Mouse (Mus musculus) embryonic facial prominence, embryonic 11.5 days (tissue): ENCODE measurements around the gene Prkar1a. TPM values are rescaled to one million over a fixed set of nuclear protein-coding genes. Genes with fewer than 3 reads are reported as not detected.
"Not testable (repeated sequence)": the region's sequence is repeated elsewhere in the genome, so short reads cannot be mapped to it uniquely, and the experiment has no call there.

Experiments
- ATAC-seq: fragments of 200-750 bp; cut with Nextera tagmentation; replicated peaks from 2 replicates; pipeline ENCODE4 v1.8.0; 2017; ENCODE audit warnings: low read depth; ENCODE audit not compliant: insufficient number of reproducible peaks, low FRiP score, low TSS enrichment
- DNase-seq: peaks from one replicate; pipeline ENCODE4 v3.0.0-alpha.2; 2015; ENCODE audit warnings: low spot score
- H3K27ac ChIP-seq: fragments of 300-500 bp; sonication (generic); replicated peaks from 2 replicates; pipeline ENCODE4 v1.5.1; 2014; ENCODE audit warnings: mild to moderate bottlenecking, low read depth, low read length, control low read depth
- H3K27me3 ChIP-seq: fragments of 300-500 bp; sonication (generic); 2 replicates; pipeline ENCODE4 v1.6.1; 2014; ENCODE audit warnings: mild to moderate bottlenecking, low read length, moderate library complexity, mixed read lengths; ENCODE audit not compliant: control insufficient read depth, insufficient read depth
- H3K36me3 ChIP-seq: fragments of 300-500 bp; sonication (generic); replicated peaks from 2 replicates; pipeline ENCODE4 v1.6.1; 2014; ENCODE audit warnings: low read depth, mild to moderate bottlenecking, low read length, moderate library complexity, mixed read lengths; ENCODE audit not compliant: control insufficient read depth, insufficient read depth
- H3K4me1 ChIP-seq: fragments of 300-500 bp; sonication (generic); 2 replicates; pipeline ENCODE4 v1.6.1; 2014; ENCODE audit warnings: low read length, mixed read lengths; ENCODE audit not compliant: control insufficient read depth, insufficient read depth
- H3K4me2 ChIP-seq: fragments of 300-500 bp; sonication (generic); 2 replicates; pipeline ENCODE4 v1.6.1; 2014; ENCODE audit warnings: low read depth, mild to moderate bottlenecking, control low read depth, low read length, moderate library complexity
- H3K4me3 ChIP-seq: fragments of 300-500 bp; sonication (generic); 2 replicates; pipeline ENCODE4 v1.5.1; 2014; ENCODE audit warnings: low read depth, low read length, control low read depth
- H3K9ac ChIP-seq: fragments of 300-500 bp; sonication (generic); replicated peaks from 2 replicates; pipeline ENCODE4 v1.6.1; 2014; ENCODE audit warnings: mild to moderate bottlenecking, control low read depth, low read length
- H3K9me3 ChIP-seq: fragments of 300-500 bp; sonication (generic); replicated peaks from 2 replicates; pipeline ENCODE4 v1.6.1; 2016; ENCODE audit warnings: mild to moderate bottlenecking, low read length, inconsistent platforms, mixed read lengths; ENCODE audit not compliant: control insufficient read depth
- WGBS: fragments of 180-500 bp; shearing (Covaris S2); extraction: QIAGEN DNeasy Blood & Tissue Kit; methylation state at CpG from one replicate; pipeline ENCODE4 v1.1.7; 2014; 5-methylcytosine and 5-hydroxymethylcytosine counted together
- polyA plus RNA-seq: library from polyadenylated mRNA; unstranded; fragments of >200 nt; fragmentation: Nextera tagmentation; extraction: Ambion mirVana; gene quantifications from 2 replicates; pipeline ENCODE4 v1.2.1, GENCODE M21; 2014

Gene Prkar1a
- polyA plus RNA-seq, 1 experiment from 2014 or later = 456 TPM

GRCm38 (mm10) chr11:109615286-109615685 lies 33.9 kb upstream of the Prkar1a start:
- Histone ChIP-seq H3K9me3 (no peaks in the 10 kb centered on the region), H3K27ac (no peak overlapping the region), H3K4me2 (no peak overlapping the region), H3K9ac (no peak overlapping the region), H3K27me3 (no peaks in the 10 kb centered on the region), H3K36me3 (no peaks in the 10 kb centered on the region), H3K4me3 (no peak overlapping the region), H3K4me1 (no peaks in the 10 kb centered on the region)
- DNase-seq = no peak
- ATAC-seq = no peak
- whole genome bisulfite sequencing = 71% methylated on average over 9 of the region's 9 CpGs

DNA sequence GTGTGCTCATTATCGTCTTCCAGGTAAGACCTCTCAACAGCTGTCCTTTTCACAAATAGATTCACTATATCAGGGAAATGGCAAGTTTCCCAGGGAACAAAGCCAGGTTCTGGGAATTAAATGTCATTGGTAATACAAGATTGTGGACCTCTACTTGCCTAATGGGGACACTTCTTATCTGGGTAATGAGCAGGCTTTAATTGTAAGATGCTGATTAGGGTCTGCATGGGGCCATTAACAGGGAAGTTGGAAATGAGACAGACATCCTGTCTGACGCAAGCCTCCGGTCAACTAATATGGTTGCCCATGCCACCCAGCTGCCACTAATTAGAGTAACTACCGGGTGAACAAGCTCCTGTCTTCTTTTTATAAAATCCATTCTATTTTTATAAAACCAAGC lies 32.9 kb upstream of the Prkar1a start:
- Histone ChIP-seq H3K9ac (no peak overlapping the region), H3K9me3 (no peaks in the 10 kb centered on the region), H3K36me3 (no peaks in the 10 kb centered on the region)

DNA sequence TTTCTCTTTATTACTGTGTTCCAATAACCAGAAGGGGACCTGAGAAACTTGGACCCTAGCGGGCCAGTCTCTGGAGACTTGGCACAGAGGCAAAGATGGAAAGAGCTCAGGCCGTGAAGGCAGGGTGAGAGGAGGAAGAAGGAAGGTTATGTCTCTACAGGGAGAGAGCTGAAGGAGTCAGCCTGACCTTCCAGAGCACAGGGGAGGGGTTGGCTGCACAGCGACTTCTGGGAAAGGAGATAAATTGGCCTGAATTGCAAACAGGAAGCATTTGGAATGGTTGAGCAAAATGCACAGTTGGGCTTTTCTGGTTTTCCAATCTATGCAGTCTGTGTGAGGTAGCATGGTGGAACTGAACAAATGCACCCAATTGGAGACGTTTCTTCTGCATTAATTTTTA lies 32.4 kb upstream of the Prkar1a start:
- H3K9me3 ChIP-seq = no peaks in the 10 kb centered on the region
- H3K27me3 ChIP-seq = no peaks in the 10 kb centered on the region
- WGBS = 53% methylated on average over 4 of the region's 4 CpGs
- H3K27ac ChIP-seq = no peak overlapping the region
- H3K4me3 ChIP-seq = no peak overlapping the region
- ATAC-seq = no peak
- no peaks in the 10 kb centered on the region for H3K4me1 ChIP-seq
- H3K9ac ChIP-seq = no peak overlapping the region
- H3K4me2 ChIP-seq = no peak overlapping the region
- DNase-seq = no peak
- no peaks in the 10 kb centered on the region for H3K36me3 ChIP-seq

More for the DNA sequence above, 32.9 kb upstream of the Prkar1a start:
- Histone ChIP-seq H3K4me3 (no peak overlapping the region), H3K4me2 (no peak overlapping the region), H3K4me1 (no peaks in the 10 kb centered on the region), H3K27ac (no peak overlapping the region), H3K27me3 (no peaks in the 10 kb centered on the region)
- DNase-seq (no peak), ATAC-seq (no peak)
- WGBS = 54% methylated on average over 4 of the region's 4 CpGs

- not testable (repeated sequence) for H3K4me1 ChIP-seq, H3K27ac ChIP-seq, H3K27me3 ChIP-seq, H3K4me3 ChIP-seq, ATAC-seq, H3K4me2 ChIP-seq, H3K9ac ChIP-seq, H3K9me3 ChIP-seq, H3K36me3 ChIP-seq
- WGBS = 34% methylated on average over 8 of the region's 8 CpGs
- DNase-seq = peak; percentile 60
These were observed 30.1 kb upstream of the Prkar1a start for GRCm38 (mm10) chr11:109619055-109619454.

DNA sequence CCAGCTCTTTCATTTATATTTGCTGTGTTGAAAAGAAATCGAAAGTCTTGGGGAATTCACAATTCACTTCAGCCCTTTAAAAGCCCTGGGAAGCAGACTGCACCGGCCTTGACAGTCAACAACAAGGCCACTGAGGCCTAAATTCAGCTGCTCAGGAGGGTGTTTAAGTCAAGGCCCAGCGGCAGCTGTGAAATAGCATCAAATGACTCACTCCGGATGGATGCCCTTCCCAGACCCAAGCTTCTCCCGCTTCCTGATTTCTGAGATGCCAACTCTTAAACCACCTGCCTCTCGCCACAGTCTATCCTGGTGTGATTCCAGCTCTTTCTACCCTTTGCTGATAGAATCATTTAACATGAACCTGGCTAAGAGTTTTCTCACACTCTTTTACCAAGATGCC lies 28.8 kb upstream of the Prkar1a start:
- Histone ChIP-seq H3K36me3 (no peaks in the 10 kb centered on the region), H3K27me3 (no peaks in the 10 kb centered on the region), H3K9me3 (no peaks in the 10 kb centered on the region), H3K27ac (no peak overlapping the region), H3K4me3 (no peak overlapping the region), H3K9ac (no peak overlapping the region), H3K4me1 (no peaks in the 10 kb centered on the region; the same call in 1 of the 2 replicates), H3K4me2 (no peak overlapping the region)
- no peak for ATAC-seq
- DNase-seq = no peak
- 76% methylated on average over 6 of the region's 6 CpGs for WGBS

DNA sequence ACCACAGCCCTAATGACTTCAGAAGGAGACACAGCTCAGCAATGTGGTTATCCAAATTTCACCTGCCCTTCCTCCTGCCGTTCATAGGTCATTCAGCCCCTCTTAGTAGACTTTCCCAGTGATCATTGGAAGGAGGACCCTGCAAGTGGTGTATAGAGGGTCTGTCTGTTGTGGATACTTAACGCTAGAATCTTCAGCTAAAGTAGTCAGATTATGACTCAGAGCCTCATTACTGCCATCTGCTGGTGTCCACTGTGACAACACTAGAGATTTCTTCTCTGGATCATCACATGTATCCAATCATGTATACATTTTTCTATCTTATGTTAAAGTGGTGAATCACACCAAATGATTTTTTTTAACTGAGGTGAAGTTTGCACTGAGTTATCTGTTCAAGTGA lies 28.0 kb upstream of the Prkar1a start:
- Histone ChIP-seq H3K4me3 (no peak overlapping the region), H3K9ac (no peak overlapping the region), H3K4me1 (no peaks in the 10 kb centered on the region; the same call in 1 of the 2 replicates), H3K36me3 (no peaks in the 10 kb centered on the region), H3K27ac (no peak overlapping the region), H3K9me3 (no peaks in the 10 kb centered on the region), H3K4me2 (no peak overlapping the region), H3K27me3 (no peaks in the 10 kb centered on the region)
- peak; percentile 79 for DNase-seq
- WGBS = 16% methylated on average over 2 of the region's 2 CpGs
- no peak for ATAC-seq

DNA sequence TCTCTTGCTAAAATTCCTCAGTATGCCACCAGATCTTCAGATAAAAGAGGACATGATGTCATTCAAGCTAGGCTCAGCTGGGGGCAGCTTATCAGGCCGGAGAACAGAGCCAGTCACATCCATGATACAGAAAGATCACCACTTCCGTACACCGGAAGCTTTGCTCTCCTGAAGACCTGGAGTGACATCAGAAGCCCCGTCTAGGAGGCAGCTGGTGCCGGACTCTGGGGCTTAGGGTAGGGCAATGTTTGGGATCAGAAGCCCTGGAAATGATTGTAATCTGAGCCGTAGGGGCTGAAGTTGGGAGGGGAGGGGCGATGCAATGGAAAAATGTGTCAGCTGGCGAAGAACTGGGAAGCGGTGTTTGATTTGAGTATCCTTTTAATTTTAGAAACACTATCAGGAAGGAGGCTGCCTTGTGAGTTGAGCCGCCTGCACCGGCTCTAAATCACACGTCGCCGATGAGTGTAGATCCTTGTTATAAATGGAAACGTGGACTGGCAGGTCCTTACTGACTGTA lies 26.6 kb upstream of the Prkar1a start:
- H3K9me3 ChIP-seq = no peaks in the 10 kb centered on the region
- 27% methylated on average over 15 of the region's 15 CpGs for WGBS
- peak; percentile 50; the same call in 1 of the 2 replicates for ATAC-seq
- no peaks in the 10 kb centered on the region for H3K36me3 ChIP-seq
- no peaks in the 10 kb centered on the region; the same call in 1 of the 2 replicates for H3K4me1 ChIP-seq
- no peaks in the 10 kb centered on the region for H3K27me3 ChIP-seq
- no peak overlapping the region for H3K27ac ChIP-seq
- peak overlapping the region; percentile 26 for H3K4me2 ChIP-seq
- DNase-seq = peak; percentile 49
- H3K9ac ChIP-seq = no peak overlapping the region
- H3K4me3 ChIP-seq = no peak overlapping the region

DNA sequence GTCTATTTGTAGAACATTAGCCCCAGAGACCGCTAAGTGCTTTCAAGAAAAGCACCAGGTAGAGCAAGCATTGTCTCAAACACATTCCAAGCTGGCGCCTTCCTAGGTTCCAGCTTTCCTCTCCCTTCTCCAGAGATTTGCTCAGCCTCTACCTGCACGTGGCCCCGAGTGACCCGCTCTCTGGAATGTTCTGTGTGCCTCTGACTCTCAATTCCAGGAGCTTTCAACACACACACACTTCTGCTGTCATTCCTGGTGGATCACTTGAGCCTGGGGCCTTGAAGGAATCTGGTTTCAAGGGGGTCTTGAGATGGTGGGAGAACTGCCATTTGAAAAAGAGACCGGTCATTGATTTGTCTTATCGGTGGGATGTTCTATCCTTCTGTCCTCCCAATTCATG lies 26.0 kb upstream of the Prkar1a start:
- H3K27ac ChIP-seq = no peak overlapping the region
- ATAC-seq (no peak), DNase-seq (no peak)
- 82% methylated on average over 7 of the region's 7 CpGs for WGBS
- H3K4me2 ChIP-seq = no peak overlapping the region
- H3K4me3 ChIP-seq = no peak overlapping the region
- no peaks in the 10 kb centered on the region for H3K9me3 ChIP-seq
- no peak overlapping the region for H3K9ac ChIP-seq
- no peaks in the 10 kb centered on the region; the same call in 1 of the 2 replicates for H3K4me1 ChIP-seq
- no peaks in the 10 kb centered on the region for H3K27me3 ChIP-seq
- no peaks in the 10 kb centered on the region for H3K36me3 ChIP-seq
